Mouse (Mus musculus) neural tube, embryonic 13.5 days (tissue): Measurements from ENCODE around the gene Slc25a22. TPM values are rescaled to one million over a fixed set of nuclear protein-coding genes. Genes with fewer than 3 reads are reported as not detected.
A peak's percentile ranks its signal among the peaks of the same experiment; 100 is the strongest.
"Not testable (repeated sequence)": the region's sequence is repeated elsewhere in the genome, so short reads cannot be mapped to it uniquely, and the experiment has no call there.

Experiments used
- ATAC-seq: fragments of 200-750 bp; cut with Nextera tagmentation; 2 replicates; pipeline ENCODE4 v1.8.0; 2017; ENCODE audit warnings: low read depth, mild to moderate bottlenecking, moderate TSS enrichment, moderate library complexity
- H3K27ac ChIP-seq: fragments of 300-500 bp; sonication (generic); replicated peaks from 2 replicates; pipeline ENCODE4 v1.5.1; 2015; ENCODE audit warnings: moderate library complexity, mild to moderate bottlenecking, inconsistent platforms
- H3K27me3 ChIP-seq: fragments of 300-500 bp; sonication (generic); 2 replicates; pipeline ENCODE4 v1.6.1; 2015; ENCODE audit warnings: mild to moderate bottlenecking, inconsistent platforms
- H3K36me3 ChIP-seq: fragments of 300-500 bp; sonication (generic); 2 replicates; pipeline ENCODE4 v1.6.1; 2015; ENCODE audit warnings: mild to moderate bottlenecking, inconsistent platforms
- H3K4me1 ChIP-seq: fragments of 300-500 bp; sonication (generic); replicated peaks from 2 replicates; pipeline ENCODE4 v1.6.1; 2015; ENCODE audit warnings: inconsistent platforms
- H3K4me2 ChIP-seq: fragments of 300-500 bp; sonication (generic); 2 replicates; pipeline ENCODE4 v1.6.1; 2015; ENCODE audit warnings: inconsistent platforms, mild to moderate bottlenecking, moderate library complexity
- H3K4me3 ChIP-seq: fragments of 300-500 bp; sonication (generic); 2 replicates; pipeline ENCODE4 v1.5.1; 2015; ENCODE audit warnings: mild to moderate bottlenecking, inconsistent platforms
- H3K9ac ChIP-seq: fragments of 300-500 bp; sonication (generic); 2 replicates; pipeline ENCODE4 v1.6.1; 2015; ENCODE audit warnings: moderate library complexity, mild to moderate bottlenecking, inconsistent platforms
- H3K9me3 ChIP-seq: fragments of 300-500 bp; sonication (generic); 2 replicates; pipeline ENCODE4 v1.6.1; 2016; ENCODE audit warnings: inconsistent platforms
- WGBS: fragments of 180-500 bp; shearing (Covaris S2); methylation state at CpG from one replicate; pipeline ENCODE4 v1.1.7; 2015; 5-methylcytosine and 5-hydroxymethylcytosine counted together
- polyA plus RNA-seq: library from polyadenylated mRNA; unstranded; fragments of >200 nt; fragmentation: Nextera tagmentation; extraction: Ambion mirVana; gene quantifications from 2 replicates; pipeline ENCODE4 v1.2.1, GENCODE M21; 2015

The Slc25a22 gene
- polyA plus RNA-seq, 1 experiment from 2014 or later: 66.7 TPM

DNA sequence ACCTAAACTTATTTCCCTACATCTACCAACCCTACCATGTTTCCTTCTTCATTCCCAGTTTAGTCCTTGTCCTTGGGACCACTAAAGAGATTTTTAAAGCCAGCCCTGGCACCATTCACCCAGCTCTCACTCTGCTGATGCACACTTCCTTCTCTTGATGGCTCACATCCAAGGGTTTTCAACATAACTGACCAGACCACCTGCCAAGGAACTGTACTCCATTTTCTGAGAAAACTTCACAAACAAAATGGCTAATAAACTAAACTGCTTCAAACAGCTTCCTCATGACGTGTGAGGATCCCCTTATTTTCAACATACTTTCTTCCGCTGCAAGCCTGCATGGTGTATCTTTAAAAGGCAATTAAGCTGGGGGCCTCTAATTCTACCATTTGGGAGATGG, 15.9 kb upstream of the Slc25a22 start:
- Histone ChIP-seq H3K4me2 (no peak overlapping the region), H3K4me1 (peaks cover 28% of the 10 kb centered on the region), H3K9me3 (no peaks in the 10 kb centered on the region), H3K36me3 (peaks cover 39% of the 10 kb centered on the region), H3K27me3 (0 out of 2 replicates have a peak, but pooled peaks cover 4% of the 10 kb centered on the region), H3K27ac (no peak overlapping the region), H3K4me3 (no peak overlapping the region), H3K9ac (no peak overlapping the region)
- no peak for ATAC-seq
- WGBS: 78% methylated on average over 2 of the region's 2 CpGs

- Histone ChIP-seq H3K9me3 (no peaks in the 10 kb centered on the region), H3K4me3 (no peak overlapping the region), H3K9ac (no peak overlapping the region), H3K27me3 (no peaks in the 10 kb centered on the region), H3K36me3 (peaks cover 41% of the 10 kb centered on the region), H3K4me1 (peaks cover 37% of the 10 kb centered on the region), H3K27ac (no peak overlapping the region), H3K4me2 (no peak overlapping the region)
- ATAC-seq: no peak
These were observed 14.2 kb upstream of the Slc25a22 start for GRCm38 (mm10) chr7:141451928-141452327.

- Histone ChIP-seq H3K27ac (peak within 1 kb of the TSS; percentile 95), H3K4me1 (peaks cover 33% of the 10 kb centered on the region), H3K9ac (peak within 1 kb of the TSS; percentile 95), H3K9me3 (no peaks in the 10 kb centered on the region), H3K4me3 (peak within 1 kb of the TSS; percentile 81), H3K27me3 (no peaks in the 10 kb centered on the region), H3K4me2 (peak within 1 kb of the TSS; percentile 88), H3K36me3 (peaks cover 40% of the 10 kb centered on the region)
- ATAC-seq: peak; percentile 94
- under 1% methylated on average over 63 of the region's 63 CpGs for WGBS
These were observed 9.7 kb upstream of the Slc25a22 start, which contains the start of gene Rplp2 for GRCm38 (mm10) chr7:141447110-141447991. TSS of gene Rplp2 (plus strand) at chr7:141447370.

- Histone ChIP-seq H3K36me3 (peaks cover 30% of the 10 kb centered on the region), H3K4me1 (peaks cover 42% of the 10 kb centered on the region), H3K4me2 (peak overlapping the region; percentile 88; the same call in 1 of the 2 replicates)
- ATAC-seq, H3K27me3 ChIP-seq, H3K9ac ChIP-seq, H3K27ac ChIP-seq, H3K9me3 ChIP-seq, H3K4me3 ChIP-seq: not testable (repeated sequence)
- 86% methylated on average over 3 of the region's 3 CpGs for WGBS
These were observed 8.7 kb upstream of the Slc25a22 start for GRCm38 (mm10) chr7:141446374-141446773.

DNA sequence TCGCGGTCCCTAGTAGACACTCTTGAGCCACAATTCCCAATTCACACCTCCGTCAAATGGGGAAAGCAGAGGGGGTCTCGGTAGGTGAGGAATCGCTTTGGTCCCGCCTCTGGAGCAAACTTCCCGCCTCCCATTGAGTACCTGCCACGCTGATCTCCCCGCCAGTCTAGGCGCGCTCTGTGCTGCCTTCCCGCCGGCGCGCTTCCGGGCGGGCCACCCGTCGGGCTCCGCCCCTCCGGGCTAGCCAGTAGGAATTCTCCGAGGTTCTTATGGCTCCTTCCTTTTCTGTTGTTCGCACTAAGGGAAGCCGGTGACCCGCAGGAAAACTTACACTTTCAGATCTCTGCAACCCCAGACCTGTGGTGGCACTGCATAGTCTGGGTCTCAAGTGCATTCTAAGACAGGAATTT, 6.1 kb upstream of the Slc25a22 start, which contains the start of gene Pidd1:
Pidd1 (minus strand) TSS at position 198 of the 410 bp plus-strand sequence.
- H3K9ac ChIP-seq: peak within 1 kb of the TSS; percentile 62
- no peak for ATAC-seq
- under 1% methylated on average over 25 of the region's 25 CpGs for WGBS

GRCm38 (mm10) chr7:141443081-141443821, 5.6 kb upstream of the Slc25a22 start:
- Histone ChIP-seq H3K36me3 (no peaks in the 10 kb centered on the region; the same call in 1 of the 2 replicates), H3K4me1 (peaks cover 41% of the 10 kb centered on the region), H3K27ac (no peak overlapping the region), H3K4me2 (peak overlapping the region; percentile 67), H3K9ac (peak overlapping the region; percentile 62), H3K27me3 (no peaks in the 10 kb centered on the region), H3K4me3 (peak overlapping the region; percentile 37), H3K9me3 (no peaks in the 10 kb centered on the region)
- WGBS: 23% methylated on average over 12 of the region's 12 CpGs
- ATAC-seq: no peak

More for the DNA sequence above, 6.1 kb upstream of the Slc25a22 start, which contains the start of gene Pidd1:
- H3K4me1 ChIP-seq: peaks cover 47% of the 10 kb centered on the region
- H3K27ac ChIP-seq: no peak within 1 kb of the TSS
- H3K4me2 ChIP-seq: peak within 1 kb of the TSS; percentile 67
- H3K27me3 ChIP-seq: no peaks in the 10 kb centered on the region
- H3K9me3 ChIP-seq: no peaks in the 10 kb centered on the region
- peak within 1 kb of the TSS; percentile 37 for H3K4me3 ChIP-seq
- H3K36me3 ChIP-seq: peaks cover 5% of the 10 kb centered on the region; the same call in 1 of the 2 replicates

- Histone ChIP-seq H3K4me3 (no peak overlapping the region), H3K36me3 (no peaks in the 10 kb centered on the region; the same call in 1 of the 2 replicates), H3K27ac (no peak overlapping the region), H3K9me3 (no peaks in the 10 kb centered on the region), H3K4me1 (peaks cover 42% of the 10 kb centered on the region), H3K27me3 (no peaks in the 10 kb centered on the region), H3K4me2 (peak overlapping the region; percentile 67; the same call in 1 of the 2 replicates), H3K9ac (peak overlapping the region; percentile 62; the same call in 1 of the 2 replicates)
- WGBS: 95% methylated on average over 13 of the region's 13 CpGs
- ATAC-seq: no peak
These were observed 4.5 kb upstream of the Slc25a22 start for GRCm38 (mm10) chr7:141442199-141442598.

DNA sequence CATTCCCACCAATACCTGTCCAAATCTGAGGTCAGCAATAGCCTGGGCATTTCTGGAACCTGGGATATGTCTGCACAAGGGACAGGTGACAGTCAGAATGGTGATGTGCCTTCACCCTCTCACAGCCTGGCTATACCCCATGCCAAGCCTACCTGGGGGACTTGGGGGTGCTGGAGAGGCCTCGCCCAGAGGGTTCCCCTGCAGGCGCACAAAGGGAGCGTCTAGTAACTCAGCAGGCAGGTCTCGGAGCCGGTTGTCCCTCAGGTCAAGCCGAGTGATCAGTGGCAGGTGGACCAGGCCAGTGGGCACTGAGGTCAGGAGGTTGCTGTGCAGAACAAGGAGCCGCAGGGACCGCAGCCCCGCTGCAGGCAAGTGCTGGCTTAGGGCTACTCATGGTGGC, 3.8 kb upstream of the Slc25a22 start:
- 89% methylated on average over 9 of the region's 9 CpGs for WGBS
- H3K27ac ChIP-seq: no peak overlapping the region
- no peaks in the 10 kb centered on the region for H3K9me3 ChIP-seq
- ATAC-seq: no peak
- H3K27me3 ChIP-seq: no peaks in the 10 kb centered on the region
- peaks cover 49% of the 10 kb centered on the region for H3K4me1 ChIP-seq
- H3K36me3 ChIP-seq: no peaks in the 10 kb centered on the region; the same call in 1 of the 2 replicates
- H3K9ac ChIP-seq: 0 out of 2 replicates have a peak overlapping the region, but pooled peaks have one; percentile 5
- no peak overlapping the region for H3K4me3 ChIP-seq
- H3K4me2 ChIP-seq: no peak overlapping the region

- Histone ChIP-seq H3K36me3 (no peaks in the 10 kb centered on the region; the same call in 1 of the 2 replicates), H3K4me3 (no peak overlapping the region), H3K27me3 (no peaks in the 10 kb centered on the region), H3K9ac (peak overlapping the region; percentile 26; the same call in 1 of the 2 replicates), H3K9me3 (no peaks in the 10 kb centered on the region), H3K4me2 (no peak overlapping the region), H3K4me1 (peaks cover 58% of the 10 kb centered on the region), H3K27ac (no peak overlapping the region)
- WGBS: 24% methylated on average over 6 of the region's 6 CpGs
- ATAC-seq: no peak
These were observed 2.9 kb upstream of the Slc25a22 start for GRCm38 (mm10) chr7:141440613-141441012.

GRCm38 (mm10) chr7:141439811-141440210, 2.1 kb upstream of the Slc25a22 start:
- WGBS: 97% methylated on average over 11 of the region's 11 CpGs
- Histone ChIP-seq H3K27ac (no peak overlapping the region), H3K4me2 (no peak overlapping the region), H3K4me3 (no peak overlapping the region), H3K9me3 (no peaks in the 10 kb centered on the region), H3K9ac (no peak overlapping the region), H3K36me3 (no peaks in the 10 kb centered on the region; the same call in 1 of the 2 replicates), H3K27me3 (no peaks in the 10 kb centered on the region), H3K4me1 (peaks cover 66% of the 10 kb centered on the region)
- ATAC-seq: no peak

DNA sequence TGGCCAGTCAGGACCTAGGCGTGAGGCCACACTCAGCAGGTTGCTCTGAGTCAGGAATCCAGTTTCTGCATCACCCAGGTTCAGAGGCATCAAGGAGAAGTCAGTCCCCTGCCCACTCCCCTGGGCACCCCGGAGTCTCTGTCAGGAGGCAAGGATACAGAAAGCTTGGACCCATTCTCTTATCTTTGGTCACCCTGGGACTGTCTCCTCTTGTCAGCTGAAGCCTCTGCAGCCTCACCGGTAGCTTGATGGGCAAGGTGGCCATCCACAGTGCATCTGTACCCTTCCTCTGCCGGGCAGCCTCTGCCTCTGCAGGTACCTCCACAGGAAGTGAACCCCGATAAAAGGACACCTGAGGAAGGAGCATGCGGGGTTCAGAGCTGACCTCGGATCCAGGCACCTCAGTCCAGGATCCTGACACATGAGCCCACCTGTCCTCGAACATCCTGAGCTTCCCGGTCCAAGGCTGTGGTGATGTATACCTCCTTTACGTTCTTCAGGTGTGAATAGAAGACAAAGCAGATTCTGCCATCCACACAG, 1.5 kb upstream of the Slc25a22 start:
- 94% methylated on average over 10 of the region's 10 CpGs for WGBS
- no peak for ATAC-seq
- Histone ChIP-seq H3K9ac (0 out of 2 replicates have a peak overlapping the region, but pooled peaks have one; percentile 0), H3K27me3 (no peaks in the 10 kb centered on the region), H3K4me1 (peaks cover 70% of the 10 kb centered on the region), H3K36me3 (no peaks in the 10 kb centered on the region; the same call in 1 of the 2 replicates), H3K4me2 (no peak overlapping the region), H3K4me3 (no peak overlapping the region), H3K27ac (no peak overlapping the region), H3K9me3 (no peaks in the 10 kb centered on the region)
